Mouse (Mus musculus) frontal cortex, adult 2 months (tissue): Measurements from ENCODE around the gene Acot3. TPM values are rescaled to one million over a fixed set of nuclear protein-coding genes. Genes with fewer than 3 reads are reported as not detected.
"Not testable (repeated sequence)": the region's sequence is repeated elsewhere in the genome, so short reads cannot be mapped to it uniquely, and the experiment has no call there.

Source experiments
- DNase-seq, 2 experiments: peaks; one replicate each; pipeline ENCODE4 v3.0.0; 2022; ENCODE audit warnings: low spot score in 1 of 2; ENCODE audit errors: extremely low spot score in 1 of 2
- polyA plus RNA-seq: library from polyadenylated mRNA; depleted of rRNA; stranded (reverse); fragments of >200 nt; gene quantifications from 2 replicates; pipeline ENCODE4 v1.2.3, GENCODE M21; 2012; rRNA removed

Acot3 gene
- 1.7 TPM in 2 replicates for polyA plus RNA-seq

DNA sequence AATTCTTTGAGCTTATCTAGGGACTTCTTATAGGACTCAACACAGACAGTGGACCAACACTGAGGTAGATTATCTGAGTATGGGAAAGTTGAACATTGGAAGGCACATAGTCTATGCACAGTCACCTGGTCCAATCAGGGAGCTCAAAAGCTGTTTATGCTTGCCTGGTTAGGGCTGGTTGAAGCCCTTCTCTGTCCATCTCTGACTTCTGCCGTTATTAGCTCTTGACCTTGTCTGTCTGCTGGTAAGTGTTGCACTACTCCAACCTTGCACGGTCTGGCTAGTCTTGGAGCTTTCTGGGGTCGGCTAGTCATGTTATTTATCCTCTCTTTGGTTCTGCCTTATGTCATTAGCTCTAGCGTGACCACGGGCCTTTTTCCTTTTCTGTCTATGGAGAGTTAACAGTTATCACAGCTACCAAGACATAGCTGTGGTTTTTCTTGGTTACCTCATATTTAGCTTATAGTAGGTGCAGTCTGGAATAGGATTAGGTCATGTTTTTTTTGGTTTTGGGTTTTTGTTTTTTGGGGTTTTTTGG is at the start of gene Acot3:
Gene Acot3 (plus strand): TSS at position 208 of the 538 bp plus-strand sequence.
- DNase-seq = no peak

DNA sequence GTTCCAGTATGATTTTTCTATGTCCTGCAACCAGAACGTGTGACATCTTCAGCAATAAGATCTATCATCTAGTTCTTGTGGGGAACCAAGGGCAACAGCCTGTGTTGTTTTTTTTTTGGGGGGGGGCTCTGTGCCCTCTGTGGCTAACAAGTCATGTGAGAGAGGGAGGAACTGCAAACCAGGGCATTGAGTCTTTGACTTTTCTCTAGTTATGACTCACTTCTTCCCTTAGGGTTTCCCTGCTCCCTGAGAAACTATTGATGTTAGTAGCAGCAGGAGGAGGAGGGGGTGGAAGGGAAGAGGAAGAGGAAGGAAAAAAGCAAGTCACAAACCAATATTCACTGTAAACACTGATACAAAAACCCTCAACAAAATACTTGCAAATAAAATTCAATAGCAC is 48.1 kb upstream of the Acot3 start:
- DNase-seq = no peak

DNA sequence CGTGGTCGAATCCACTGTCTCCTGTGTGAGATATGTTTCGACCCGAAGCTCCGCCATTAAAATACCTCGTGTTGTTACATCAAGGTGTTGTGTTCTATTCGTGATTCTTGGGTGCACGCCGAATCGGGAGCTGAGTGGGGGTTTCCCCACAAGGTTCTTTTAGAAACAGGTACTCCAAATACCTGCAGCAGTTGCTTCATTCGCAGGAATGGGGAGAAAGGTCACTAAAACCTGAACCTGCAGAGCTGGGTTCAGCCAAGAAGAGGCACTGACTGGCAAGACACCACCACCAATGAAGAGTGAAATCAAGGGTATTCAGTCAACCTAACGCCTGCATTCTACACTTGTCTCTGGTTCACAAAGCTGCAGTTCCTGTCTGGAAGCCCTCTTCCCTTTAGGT is 43.7 kb upstream of the Acot3 start:
- DNase-seq = no peak

DNA sequence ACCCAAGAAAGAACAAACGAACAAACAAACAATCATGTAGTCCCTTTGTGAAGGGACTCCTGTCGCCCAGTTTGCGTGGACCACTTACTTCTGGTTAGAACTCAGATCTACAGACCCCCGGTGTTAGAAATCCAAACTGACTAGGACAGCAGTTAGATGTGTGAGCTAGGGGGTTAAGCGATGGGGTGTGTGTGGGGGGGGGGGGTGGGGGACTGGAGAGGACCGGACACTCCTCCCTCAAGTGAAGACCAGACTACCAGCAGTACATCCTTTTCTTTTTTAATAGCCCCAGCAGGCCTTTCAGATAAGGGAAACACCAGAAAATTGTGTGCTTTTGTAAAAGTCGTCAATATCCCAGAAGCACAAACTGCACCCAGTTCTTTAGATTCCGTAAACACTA is 43.2 kb upstream of the Acot3 start:
- DNase-seq = no peak

DNA sequence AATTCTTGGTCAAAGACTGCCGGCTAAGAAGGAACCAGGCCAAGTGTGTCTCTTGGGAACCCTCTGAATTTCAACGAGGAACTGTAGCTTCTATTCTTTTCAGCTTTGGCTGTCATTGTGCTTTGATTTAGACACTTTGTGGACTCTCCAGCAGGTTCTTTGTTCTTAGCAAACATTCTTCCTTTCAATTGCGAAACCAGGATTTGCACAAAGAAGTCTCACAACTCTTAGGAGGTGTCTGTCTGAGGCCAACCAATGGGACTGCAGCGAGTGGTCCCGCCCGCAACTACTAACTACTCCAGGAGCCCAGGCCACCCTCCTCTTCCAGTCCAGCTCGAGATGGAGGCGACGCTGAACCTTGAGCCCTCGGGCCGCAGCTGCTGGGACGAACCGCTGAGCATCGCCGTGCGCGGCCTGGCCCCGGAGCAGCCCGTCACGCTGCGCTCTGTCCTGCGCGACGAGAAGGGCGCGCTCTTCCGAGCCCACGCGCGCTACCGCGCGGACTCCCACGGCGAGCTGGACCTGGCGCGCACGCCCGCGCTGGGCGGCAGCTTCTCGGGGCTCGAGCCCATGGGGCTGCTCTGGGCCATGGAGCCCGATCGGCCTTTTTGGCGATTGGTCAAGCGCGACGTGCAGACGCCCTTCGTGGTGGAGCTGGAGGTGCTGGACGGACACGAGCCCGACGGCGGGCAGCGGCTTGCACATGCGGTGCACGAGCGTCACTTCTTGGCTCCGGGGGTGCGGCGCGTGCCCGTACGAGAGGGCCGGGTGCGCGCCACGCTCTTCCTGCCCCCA is 42.6 kb upstream of the Acot3 start, which contains the start of gene Acot1:
Gene Acot1 (plus strand): TSS at position 320 of the 795 bp plus-strand sequence.
- DNase-seq = peak; percentile 58 to 66

DNA sequence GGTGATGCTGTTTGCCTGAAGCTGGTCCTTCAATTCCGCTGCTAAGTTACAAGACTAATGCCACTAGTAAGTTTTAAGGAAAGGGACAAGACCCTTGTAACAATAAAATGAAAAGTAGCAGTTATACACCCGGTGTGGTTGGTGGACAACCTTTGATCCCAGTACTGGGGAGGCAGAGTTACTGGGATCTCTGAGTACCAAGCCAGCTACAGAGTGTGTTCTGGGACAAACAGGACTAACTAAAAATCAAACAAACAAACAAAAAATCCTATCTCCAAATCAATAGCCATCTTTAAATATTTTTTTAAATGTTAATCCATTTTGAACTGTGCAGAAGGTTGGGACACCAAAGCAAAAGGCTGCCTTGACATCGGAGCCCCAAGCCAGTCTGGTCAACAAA is 41.7 kb upstream of the Acot3 start:
- DNase-seq = no peak

DNA sequence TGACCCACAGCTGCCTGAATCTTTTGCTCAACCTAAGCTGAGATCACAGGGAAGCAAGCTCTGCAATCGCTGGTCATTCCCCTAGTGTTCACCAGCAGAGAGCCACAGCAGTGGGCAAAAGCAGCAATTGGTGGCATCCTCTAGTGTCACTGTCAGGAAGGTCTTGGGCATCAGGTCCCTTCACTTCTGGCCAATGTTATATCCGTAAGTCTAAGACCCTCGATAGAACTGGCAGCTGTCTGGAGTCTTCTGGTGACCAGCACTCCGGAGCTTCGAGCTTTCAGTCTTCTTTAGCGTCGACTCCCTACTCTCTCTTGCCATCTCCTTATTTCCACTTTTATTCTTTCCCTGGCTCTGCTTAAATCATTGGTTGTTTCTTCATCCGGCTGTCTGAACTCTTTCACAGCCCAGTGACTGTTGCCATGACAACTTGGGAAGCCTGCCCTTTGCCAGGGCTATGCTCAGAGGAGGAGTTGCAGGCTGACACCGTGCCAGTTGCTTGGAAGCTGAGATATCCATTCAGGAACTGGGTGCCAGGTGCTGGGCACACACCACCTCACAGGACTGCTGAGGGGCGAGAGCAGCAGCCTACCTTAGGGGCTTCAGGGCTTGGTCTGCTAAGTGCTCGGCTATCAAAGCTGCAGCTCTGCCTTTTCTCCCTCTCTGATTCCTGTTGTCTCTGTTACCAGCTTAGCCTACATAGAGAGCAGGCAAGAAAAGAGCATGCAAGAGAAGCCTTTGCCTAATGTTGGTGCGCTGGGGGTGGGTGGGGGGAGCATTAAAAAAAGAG is 40.5 kb upstream of the Acot3 start:
- peak; percentile 50 to 82 for DNase-seq

DNA sequence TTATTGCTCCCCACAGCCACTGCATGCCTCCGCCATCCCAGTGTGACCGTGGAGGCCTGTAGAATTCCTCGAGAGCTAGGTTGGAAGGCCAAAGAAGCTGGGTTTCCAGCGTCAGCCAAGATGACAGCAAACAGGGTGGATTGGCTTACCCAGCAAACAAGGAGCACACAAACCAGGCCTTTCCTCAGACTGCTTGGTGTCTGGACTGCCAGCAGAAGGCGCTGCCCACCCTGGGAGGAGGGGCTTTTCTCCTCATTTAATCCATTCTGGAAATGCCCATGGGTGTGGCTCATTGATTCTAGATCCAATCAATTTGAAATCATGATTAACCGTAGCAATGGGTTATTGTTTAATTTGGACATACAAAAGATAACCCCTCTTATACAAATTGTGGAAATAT is 38.8 kb upstream of the Acot3 start:
- no peak for DNase-seq

DNA sequence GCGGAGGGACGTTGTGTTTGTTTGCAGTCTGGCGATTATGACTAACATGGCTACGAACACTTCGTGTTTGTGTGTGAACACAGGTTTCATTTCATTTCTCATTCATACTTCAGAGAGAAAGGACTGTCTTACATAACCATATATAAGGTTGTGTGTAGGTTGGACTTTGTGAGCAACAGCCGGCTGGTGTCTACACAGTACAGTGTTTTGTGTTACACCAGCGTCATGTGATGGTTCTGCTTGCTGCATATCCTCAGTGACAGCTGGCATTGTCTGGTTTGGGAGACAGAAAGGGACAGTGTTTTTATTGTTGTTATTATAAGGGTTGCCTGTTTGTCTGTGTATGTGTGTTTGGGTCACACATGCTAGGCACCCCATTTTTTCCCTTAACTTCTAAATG is 38.2 kb upstream of the Acot3 start:
- DNase-seq = peak in 1 of 2 experiments; percentile 49

DNA sequence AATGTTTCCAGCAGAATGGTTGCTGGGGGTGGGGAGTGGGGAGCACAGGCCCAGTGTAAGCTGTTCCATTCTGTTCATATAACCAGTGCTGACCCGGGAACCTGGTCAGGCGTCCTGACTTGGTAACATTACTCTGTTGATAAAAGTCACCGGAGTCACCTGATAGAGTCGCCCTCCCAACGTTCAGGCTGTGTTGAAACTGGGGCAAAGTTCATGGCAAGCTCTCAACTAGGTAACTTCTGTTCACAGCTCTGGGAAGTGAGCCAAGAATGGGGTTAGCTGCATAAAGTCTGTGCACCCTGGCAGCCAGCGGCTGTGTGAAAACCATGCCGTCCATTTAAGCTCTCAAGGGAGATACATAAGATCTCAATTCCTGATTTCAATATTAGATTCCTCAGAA is 31.4 kb upstream of the Acot3 start:
- DNase-seq = not testable (repeated sequence)

DNA sequence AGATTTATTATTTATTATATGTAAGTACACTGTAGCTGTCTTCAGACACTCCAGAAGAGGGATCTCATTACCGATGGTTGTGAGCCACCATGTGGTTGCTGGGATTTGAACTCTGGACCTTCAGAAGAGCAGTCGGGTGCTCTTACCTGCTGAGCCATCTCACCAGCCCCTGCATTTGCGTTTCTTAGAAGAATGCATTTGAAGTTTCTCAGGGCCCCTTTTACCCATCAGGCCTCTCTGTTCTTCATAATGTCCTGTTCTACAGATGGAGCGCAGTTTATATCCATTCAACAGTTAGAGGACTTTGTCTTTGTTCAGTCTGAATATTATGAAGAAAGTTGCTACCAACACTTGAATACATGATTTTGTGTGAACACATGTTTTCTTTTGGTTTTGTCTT is 29.7 kb upstream of the Acot3 start:
- DNase-seq = not testable (repeated sequence)

DNA sequence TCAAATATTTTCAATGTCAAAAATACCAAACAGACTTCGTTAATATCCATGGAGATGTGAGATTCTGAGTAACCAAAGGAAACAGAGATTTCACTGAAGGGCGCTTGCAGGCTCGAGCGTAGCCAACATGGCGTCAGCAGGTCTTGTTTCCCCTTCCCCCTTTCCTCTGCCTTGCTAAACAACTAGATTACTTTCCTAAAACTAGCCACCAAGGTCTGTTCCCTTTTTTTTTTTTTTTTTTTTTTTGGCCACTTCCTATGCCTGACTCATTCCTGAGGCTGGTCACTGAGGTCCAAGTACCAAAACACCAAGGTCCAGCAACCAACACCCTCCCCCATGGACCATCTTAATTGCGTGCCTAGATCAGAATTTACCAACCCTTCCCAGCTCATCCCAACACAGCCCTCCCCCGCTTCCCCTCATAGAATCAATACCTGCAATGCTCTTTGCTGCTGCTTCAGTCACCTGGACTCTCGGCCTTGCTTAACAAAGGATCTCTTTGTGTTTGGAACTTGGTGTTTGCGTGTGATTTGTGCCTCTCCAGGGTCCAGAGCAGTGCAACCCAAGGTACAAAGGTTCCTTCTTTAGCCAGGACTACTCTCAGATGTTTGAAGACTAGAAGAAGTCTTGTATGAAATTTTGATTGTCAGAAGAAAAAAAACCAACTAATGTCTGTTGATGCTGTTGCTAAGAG is 28.7 kb upstream of the Acot3 start:
- DNase-seq = no peak

DNA sequence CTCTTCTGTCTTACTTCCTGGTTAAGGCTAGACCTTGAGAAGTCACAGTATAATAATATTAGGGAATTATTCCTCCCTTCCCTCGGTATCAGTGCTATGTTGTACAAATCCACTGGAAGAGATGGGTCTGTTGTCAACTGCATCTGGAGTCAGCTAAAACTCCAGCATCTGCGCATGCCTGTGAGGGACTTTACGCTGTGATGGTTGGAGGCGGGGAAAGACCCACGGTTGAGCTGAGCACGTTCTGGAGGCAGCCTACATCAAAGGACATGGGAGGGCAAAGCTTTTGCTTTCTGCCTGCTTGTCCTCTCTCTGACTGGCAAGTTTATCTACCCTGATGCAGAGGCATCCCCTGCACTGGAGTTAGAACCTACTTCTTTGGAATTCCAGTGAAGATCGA is 26.1 kb upstream of the Acot3 start:
- no peak for DNase-seq

DNA sequence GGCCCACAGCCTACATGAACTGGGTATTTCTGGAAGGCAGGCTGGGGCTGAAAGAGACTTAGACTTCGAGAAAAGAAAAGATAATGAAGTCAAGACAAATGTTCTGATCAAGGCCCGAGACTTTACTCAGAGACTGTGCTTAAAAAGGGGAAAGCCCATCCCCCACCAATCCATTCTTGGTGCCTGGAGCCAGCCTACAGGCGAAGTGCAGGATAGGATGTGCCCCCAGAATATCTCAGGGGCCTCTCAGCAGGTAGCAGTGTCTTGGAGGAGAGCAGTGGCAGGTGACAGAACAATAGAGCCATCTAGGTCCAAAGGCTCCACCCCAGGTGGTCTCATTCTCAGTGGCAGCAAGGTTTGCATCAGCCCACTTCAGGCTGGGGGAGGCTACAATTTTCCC is 23.6 kb upstream of the Acot3 start:
- not testable (repeated sequence) for DNase-seq

DNA sequence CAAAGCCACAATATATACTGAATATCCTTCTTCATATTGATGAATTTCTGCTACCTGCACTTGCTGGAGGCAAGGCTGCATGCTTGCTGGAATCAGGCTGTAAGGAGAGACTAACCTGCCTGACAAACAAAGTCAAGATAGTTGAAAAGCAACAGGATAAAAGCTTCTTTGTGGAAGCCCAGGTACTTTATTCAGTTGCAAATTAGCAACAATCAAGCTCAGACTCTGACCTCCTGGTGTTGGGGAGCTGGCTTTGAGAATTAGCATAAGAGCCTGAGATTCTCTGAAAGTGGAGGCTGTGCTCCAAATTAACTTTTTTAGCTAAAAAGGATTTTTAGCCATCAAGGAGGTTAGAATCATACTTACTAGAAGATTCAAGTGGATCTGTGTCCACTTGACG is 22.9 kb upstream of the Acot3 start:
- not testable (repeated sequence) for DNase-seq

DNA sequence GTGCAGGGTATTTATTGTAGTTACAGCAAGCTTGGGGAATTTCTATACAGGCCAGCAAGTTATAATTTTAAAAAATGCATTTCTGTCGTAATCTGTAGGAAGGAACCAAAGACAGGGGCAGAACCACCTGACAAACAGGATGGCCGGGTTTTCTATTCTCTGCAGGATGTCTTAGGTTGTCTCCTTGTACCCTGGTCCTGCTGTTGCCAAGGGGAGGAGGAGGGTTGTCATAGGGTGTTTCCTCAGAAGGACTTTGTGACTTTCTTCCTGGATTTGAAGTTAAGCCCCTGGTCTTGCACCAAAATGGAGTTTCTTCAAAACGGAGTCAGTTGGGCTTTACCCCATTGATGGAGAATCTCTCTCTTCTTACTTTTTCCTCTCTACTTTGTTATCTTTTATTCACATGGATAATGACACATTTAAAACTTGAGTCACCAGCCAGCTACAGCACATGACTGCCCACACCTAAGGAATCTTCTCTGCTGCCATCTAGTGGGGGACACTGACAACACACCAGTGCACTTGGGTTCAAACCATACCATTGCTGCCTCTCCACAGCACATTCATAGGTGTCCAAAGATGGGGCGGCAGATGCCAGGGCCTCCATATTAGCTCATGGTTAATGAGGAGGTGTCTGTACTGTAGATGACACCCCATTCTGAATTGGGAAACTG is 21.1 kb upstream of the Acot3 start:
- DNase-seq = peak; percentile 35 to 94

DNA sequence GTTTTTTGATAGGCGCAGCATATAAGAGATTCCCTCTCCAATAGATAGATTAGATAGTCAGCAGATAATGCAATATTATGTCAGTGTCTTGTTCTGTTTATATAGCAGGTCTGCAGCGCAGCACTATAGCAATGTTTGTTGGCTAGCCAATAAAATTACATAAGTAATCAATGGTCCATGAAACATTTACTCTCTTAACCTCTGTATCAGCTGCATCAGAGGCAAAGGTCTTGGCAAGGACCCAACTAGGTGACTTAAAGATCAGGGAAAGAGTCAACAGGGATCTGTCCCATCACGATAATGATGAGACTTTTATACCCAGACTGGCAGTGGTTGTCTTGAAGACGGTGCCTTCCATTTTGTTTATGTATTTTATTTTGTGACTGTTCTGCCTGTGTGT is 19.1 kb upstream of the Acot3 start:
- DNase-seq = no peak

DNA sequence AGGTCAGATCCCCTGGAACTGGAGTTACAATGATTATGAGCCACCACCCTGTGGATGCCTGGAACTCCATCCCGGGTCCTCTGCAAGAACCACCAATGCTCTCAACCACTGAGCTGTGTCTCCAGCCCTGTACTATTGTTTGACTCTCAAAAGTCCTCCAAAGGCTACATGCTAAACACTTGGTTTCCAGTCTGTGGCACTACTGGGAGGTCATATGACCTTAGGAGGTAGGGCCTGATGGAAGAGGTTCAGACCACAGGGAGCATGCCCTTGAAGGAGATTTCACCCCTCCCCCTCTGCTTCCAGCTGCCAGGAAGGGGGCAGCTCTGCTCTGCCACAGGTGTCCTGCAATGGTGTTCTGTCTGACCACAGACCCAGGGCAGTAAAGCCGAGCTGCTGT is 18.6 kb upstream of the Acot3 start:
- not testable (repeated sequence) for DNase-seq

DNA sequence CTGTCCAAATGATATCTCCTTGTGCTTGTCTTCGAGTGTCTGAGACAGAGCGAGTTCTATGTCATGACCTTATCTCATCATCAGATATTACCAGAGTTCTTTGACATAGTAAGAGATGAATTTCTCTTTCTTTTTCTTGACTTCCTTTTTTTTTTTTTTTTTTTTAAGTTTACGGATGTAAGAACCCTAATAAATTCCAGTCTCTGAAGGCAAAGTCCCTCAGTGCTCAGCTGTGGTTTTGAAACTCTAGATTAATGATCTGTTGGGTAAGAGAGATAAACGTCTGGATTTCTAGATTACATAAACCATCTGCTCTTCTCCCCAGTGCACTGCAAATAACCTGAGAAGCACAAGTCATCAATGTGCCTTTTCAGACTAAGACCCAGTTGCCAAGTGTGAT is 17.8 kb upstream of the Acot3 start:
- DNase-seq = no peak

DNA sequence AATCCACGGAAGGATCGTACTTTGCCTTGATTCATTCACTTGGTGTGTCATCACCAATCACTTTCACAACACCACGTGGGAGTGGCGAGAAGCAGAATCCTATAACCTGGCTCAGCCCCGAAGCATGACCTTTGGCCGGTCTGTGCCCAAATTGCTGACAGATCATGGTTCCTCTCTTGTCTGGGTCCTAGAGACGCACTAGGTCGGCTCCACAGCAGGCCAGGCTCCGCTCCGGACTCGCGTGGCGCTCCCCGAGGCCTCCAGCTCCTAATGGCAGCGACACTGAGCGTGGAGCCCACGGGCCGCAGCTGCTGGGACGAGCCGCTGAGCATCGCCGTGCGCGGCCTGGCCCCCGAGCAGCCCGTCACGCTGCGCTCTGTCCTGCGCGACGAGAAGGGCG is 13.7 kb upstream of the Acot3 start, which contains the start of gene Acot4:
Gene Acot4 (plus strand): TSS at position 139 of the 400 bp plus-strand sequence.
- DNase-seq = peak in 1 of 2 experiments; percentile 21
